Mouse (Mus musculus) intestine, embryonic 14.5 days (tissue): ENCODE measurements around the gene 4930595D18Rik. TPM values are rescaled to one million over a fixed set of nuclear protein-coding genes. Genes with fewer than 3 reads are reported as not detected.

Experiments used
- ATAC-seq: fragments of 200-750 bp; cut with Nextera tagmentation; replicated peaks from 2 replicates; pipeline ENCODE4 v1.8.0; 2017; ENCODE audit warnings: low read depth, moderate number of reproducible peaks, moderate TSS enrichment, moderate library complexity; ENCODE audit not compliant: low FRiP score, low TSS enrichment
- DNase-seq: peaks from one replicate; pipeline ENCODE4 v3.0.0-alpha.2; 2018; ENCODE audit warnings: low spot score
- H3K27ac ChIP-seq: fragments of 300-500 bp; sonication (generic); 2 replicates; pipeline ENCODE4 v1.5.1; 2014; ENCODE audit warnings: low read depth, mild to moderate bottlenecking, control low read depth
- H3K27me3 ChIP-seq: fragments of 300-500 bp; sonication (generic); replicated peaks from 2 replicates; pipeline ENCODE4 v1.6.1; 2014; ENCODE audit warnings: low read length, control low read depth; ENCODE audit not compliant: control insufficient read depth, insufficient read depth
- H3K36me3 ChIP-seq: fragments of 300-500 bp; sonication (generic); 2 replicates; pipeline ENCODE4 v1.6.1; 2014; ENCODE audit warnings: low read length, control low read depth; ENCODE audit not compliant: control insufficient read depth, insufficient read depth
- H3K4me1 ChIP-seq: fragments of 300-500 bp; sonication (generic); replicated peaks from 2 replicates; pipeline ENCODE4 v1.6.1; 2014; ENCODE audit warnings: low read length, control low read depth, mixed read lengths; ENCODE audit not compliant: control insufficient read depth, insufficient read depth
- H3K4me2 ChIP-seq: fragments of 300-500 bp; sonication (generic); 2 replicates; pipeline ENCODE4 v1.6.1; 2014; ENCODE audit warnings: low read length
- H3K4me3 ChIP-seq: fragments of 300-500 bp; sonication (generic); 2 replicates; pipeline ENCODE4 v1.5.1; 2014; ENCODE audit warnings: low read depth, low read length, control low read depth, mixed read lengths
- H3K9ac ChIP-seq: fragments of 300-500 bp; sonication (generic); 2 replicates; pipeline ENCODE4 v1.6.1; 2014; ENCODE audit warnings: mild to moderate bottlenecking, low read length
- H3K9me3 ChIP-seq: fragments of 300-500 bp; sonication (generic); 2 replicates; pipeline ENCODE4 v1.6.1; 2016; ENCODE audit warnings: low read length, control low read depth; ENCODE audit not compliant: control insufficient read depth
- WGBS: fragments of 180-500 bp; shearing (Covaris S2); extraction: QIAGEN DNeasy Blood & Tissue Kit; methylation state at CpG from one replicate; pipeline ENCODE4 v1.1.7; 2014; 5-methylcytosine and 5-hydroxymethylcytosine counted together
- polyA plus RNA-seq: library from polyadenylated mRNA; unstranded; fragments of >200 nt; fragmentation: Nextera tagmentation; extraction: Ambion mirVana; gene quantifications from 2 replicates; pipeline ENCODE4 v1.2.1, GENCODE M21; 2014

The 4930595D18Rik gene
- polyA plus RNA-seq, 1 experiment from 2014 or later, result not detected

GRCm38 (mm10) chr12:111137079-111137478 is 47.2 kb downstream of the 4930595D18Rik start:
- H3K36me3 ChIP-seq, result no peaks in the 10 kb centered on the region
- H3K9me3 ChIP-seq, result no peaks in the 10 kb centered on the region
- no peak overlapping the region for H3K27ac ChIP-seq
- ATAC-seq (no peak), DNase-seq (no peak)
- H3K4me3 ChIP-seq, result no peak overlapping the region
- H3K9ac ChIP-seq, result no peak overlapping the region
- H3K4me2 ChIP-seq, result no peak overlapping the region
- no peaks in the 10 kb centered on the region for H3K27me3 ChIP-seq
- 55% methylated on average over 2 of the region's 2 CpGs for WGBS
- H3K4me1 ChIP-seq, result no peaks in the 10 kb centered on the region

GRCm38 (mm10) chr12:111135953-111136352 is 48.3 kb downstream of the 4930595D18Rik start:
- no peak for DNase-seq
- 69% methylated on average over 3 of the region's 3 CpGs for WGBS
- no peak for ATAC-seq
- H3K9ac ChIP-seq, result no peak overlapping the region
- no peaks in the 10 kb centered on the region for H3K4me1 ChIP-seq
- no peak overlapping the region for H3K4me3 ChIP-seq
- no peak overlapping the region for H3K4me2 ChIP-seq
- no peak overlapping the region for H3K27ac ChIP-seq
- H3K9me3 ChIP-seq, result no peaks in the 10 kb centered on the region
- H3K27me3 ChIP-seq, result no peaks in the 10 kb centered on the region
- no peaks in the 10 kb centered on the region for H3K36me3 ChIP-seq

- Histone ChIP-seq H3K36me3 (no peaks in the 10 kb centered on the region), H3K27me3 (no peaks in the 10 kb centered on the region), H3K9me3 (no peaks in the 10 kb centered on the region), H3K9ac (no peak overlapping the region), H3K4me2 (no peak overlapping the region), H3K4me1 (no peaks in the 10 kb centered on the region), H3K4me3 (no peak overlapping the region), H3K27ac (no peak overlapping the region)
- no peak for ATAC-seq
- no peak for DNase-seq
- 66% methylated on average over 19 of the region's 19 CpGs for WGBS
These were observed 49.2 kb downstream of the 4930595D18Rik start for GRCm38 (mm10) chr12:111134791-111135733.

- Histone ChIP-seq H3K9ac (no peak overlapping the region), H3K36me3 (no peaks in the 10 kb centered on the region), H3K27me3 (no peaks in the 10 kb centered on the region), H3K9me3 (no peaks in the 10 kb centered on the region), H3K4me3 (no peak overlapping the region), H3K4me1 (no peaks in the 10 kb centered on the region), H3K27ac (no peak overlapping the region), H3K4me2 (no peak overlapping the region)
- DNase-seq (no peak), ATAC-seq (no peak)
- 86% methylated on average over 7 of the region's 7 CpGs for WGBS
These were observed 50.1 kb downstream of the 4930595D18Rik start for GRCm38 (mm10) chr12:111134169-111134568.

- no peak overlapping the region for H3K4me3 ChIP-seq
- H3K4me1 ChIP-seq, result no peaks in the 10 kb centered on the region
- H3K4me2 ChIP-seq, result no peak overlapping the region
- H3K9me3 ChIP-seq, result no peaks in the 10 kb centered on the region
- no peaks in the 10 kb centered on the region for H3K27me3 ChIP-seq
- WGBS, result 72% methylated on average over 6 of the region's 6 CpGs
- DNase-seq (no peak), ATAC-seq (no peak)
- H3K27ac ChIP-seq, result no peak overlapping the region
- H3K36me3 ChIP-seq, result no peaks in the 10 kb centered on the region
- no peak overlapping the region for H3K9ac ChIP-seq
These were observed 58.6 kb downstream of the 4930595D18Rik start for GRCm38 (mm10) chr12:111125666-111126065.

- WGBS, result 66% methylated on average over 14 of the region's 14 CpGs
- Histone ChIP-seq H3K4me2 (no peak overlapping the region), H3K36me3 (peaks cover 2% of the 10 kb centered on the region; the same call in 1 of the 2 replicates), H3K9ac (no peak overlapping the region), H3K9me3 (no peaks in the 10 kb centered on the region), H3K4me1 (no peaks in the 10 kb centered on the region), H3K27ac (no peak overlapping the region), H3K4me3 (no peak overlapping the region), H3K27me3 (no peaks in the 10 kb centered on the region)
- DNase-seq, result no peak
- no peak for ATAC-seq
These were observed 59.6 kb downstream of the 4930595D18Rik start for GRCm38 (mm10) chr12:111124601-111125260.

- Histone ChIP-seq H3K4me1 (no peaks in the 10 kb centered on the region), H3K27ac (no peak overlapping the region), H3K36me3 (peaks cover 19% of the 10 kb centered on the region), H3K27me3 (no peaks in the 10 kb centered on the region), H3K9ac (no peak overlapping the region), H3K9me3 (no peaks in the 10 kb centered on the region), H3K4me3 (no peak overlapping the region), H3K4me2 (no peak overlapping the region)
- ATAC-seq, result no peak
- no peak for DNase-seq
These were observed 61.9 kb downstream of the 4930595D18Rik start for GRCm38 (mm10) chr12:111122332-111122852.

- no peaks in the 10 kb centered on the region for H3K27me3 ChIP-seq
- no peaks in the 10 kb centered on the region for H3K4me1 ChIP-seq
- H3K27ac ChIP-seq, result no peak overlapping the region
- H3K9me3 ChIP-seq, result no peaks in the 10 kb centered on the region
- ATAC-seq (no peak), DNase-seq (no peak)
- H3K36me3 ChIP-seq, result peaks cover 32% of the 10 kb centered on the region
- H3K4me3 ChIP-seq, result no peak overlapping the region
- H3K4me2 ChIP-seq, result no peak overlapping the region
- no peak overlapping the region for H3K9ac ChIP-seq
- WGBS, result 91% methylated on average over 9 of the region's 9 CpGs
These were observed 63.2 kb downstream of the 4930595D18Rik start for GRCm38 (mm10) chr12:111120976-111121645.
